Mouse (Mus musculus): ENCODE results near the gene Snd1.

GRCm38 (mm10) chr6:28521416-28521815, 46.5 kb downstream of the Snd1 start:
- TF ChIP-seq CTCF (conservative IDR thresholded peaks at IDR 0.05 in 1 of 2, IDR thresholded peaks at IDR 0.05 in 1 of 2; ENCODE audit: low read depth in 2 of 2, low read length in 2 of 2) (no peak), ZC3H11A (IDR thresholded peaks at IDR 0.05; ENCODE audit: low read depth, low read length) (no peak), RAD21 (IDR thresholded peaks at IDR 0.05; ENCODE audit: low read depth, low read length) (no peak), PAX5 (IDR thresholded peaks at IDR 0.05; ENCODE audit: low read length) (no peak), TCF12 (IDR thresholded peaks at IDR 0.05; ENCODE audit: low read depth, low read length) (no peak), JUN (IDR thresholded peaks at IDR 0.05; ENCODE audit: insufficient read depth, low read depth, low read length) (no peak), POLR2A (IDR thresholded peaks at IDR 0.05; ENCODE audit: low read depth, low read length) (no peak), EP300 (IDR thresholded peaks at IDR 0.05; ENCODE audit: low read length) (no peak), ZNF384 (IDR thresholded peaks at IDR 0.05; ENCODE audit: low read depth, low read length) (no peak), BHLHE40 (IDR thresholded peaks at IDR 0.05; ENCODE audit: low read depth, low read length) (no peak), HCFC1 (IDR thresholded peaks at IDR 0.05; ENCODE audit: low read depth, low read length) (no peak), SMC3 (IDR thresholded peaks at IDR 0.05; ENCODE audit: low read depth, low read length) (no peak), ZKSCAN1 (IDR thresholded peaks at IDR 0.05; ENCODE audit: borderline replicate concordance, low read depth, low read length) (no peak), UBTF (IDR thresholded peaks at IDR 0.05; ENCODE audit: low read depth, low read length) (no peak)
